Mouse (Mus musculus): Measurements from ENCODE around the gene Il4.
"Not testable (repeated sequence)": the region's sequence is repeated elsewhere in the genome, so short reads cannot be mapped to it uniquely, and the experiment has no call there.

Gene Il4

GRCm38 (mm10) chr11:53559980-53560379 lies 58.5 kb downstream of the Il4 start:
- DNase-seq: not testable (repeated sequence)

GRCm38 (mm10) chr11:53557992-53558391 lies 60.5 kb downstream of the Il4 start:
- not testable (repeated sequence) for DNase-seq

GRCm38 (mm10) chr11:53556529-53556928 lies 61.9 kb downstream of the Il4 start:
- not testable (repeated sequence) for DNase-seq

All from B cell, adult 2 months (primary cell).